Mouse (Mus musculus) gastrocnemius, postnatal 4 days (tissue): ENCODE data around the gene Tor1aip2. TPM values are rescaled to one million over a fixed set of nuclear protein-coding genes. Genes with fewer than 3 reads are reported as not detected.
A peak's percentile ranks its signal among the peaks of the same experiment; 100 is the strongest.

ENCODE experiments used
- DNase-seq, 2 experiments: peaks; one replicate each; pipeline ENCODE4 v3.0.0; 2021 to 2022; ENCODE audit warnings: low spot score in 2 of 2, mixed read lengths in 2 of 2
- total RNA-seq, 2 experiments: library from RNA; stranded (reverse); gene quantifications; 2 replicates each; pipeline ENCODE4 v1.2.3; 2021

Tor1aip2 gene
- total RNA-seq, 2 experiments from 2014 or later = 86.3 to 87.9 TPM

DNA sequence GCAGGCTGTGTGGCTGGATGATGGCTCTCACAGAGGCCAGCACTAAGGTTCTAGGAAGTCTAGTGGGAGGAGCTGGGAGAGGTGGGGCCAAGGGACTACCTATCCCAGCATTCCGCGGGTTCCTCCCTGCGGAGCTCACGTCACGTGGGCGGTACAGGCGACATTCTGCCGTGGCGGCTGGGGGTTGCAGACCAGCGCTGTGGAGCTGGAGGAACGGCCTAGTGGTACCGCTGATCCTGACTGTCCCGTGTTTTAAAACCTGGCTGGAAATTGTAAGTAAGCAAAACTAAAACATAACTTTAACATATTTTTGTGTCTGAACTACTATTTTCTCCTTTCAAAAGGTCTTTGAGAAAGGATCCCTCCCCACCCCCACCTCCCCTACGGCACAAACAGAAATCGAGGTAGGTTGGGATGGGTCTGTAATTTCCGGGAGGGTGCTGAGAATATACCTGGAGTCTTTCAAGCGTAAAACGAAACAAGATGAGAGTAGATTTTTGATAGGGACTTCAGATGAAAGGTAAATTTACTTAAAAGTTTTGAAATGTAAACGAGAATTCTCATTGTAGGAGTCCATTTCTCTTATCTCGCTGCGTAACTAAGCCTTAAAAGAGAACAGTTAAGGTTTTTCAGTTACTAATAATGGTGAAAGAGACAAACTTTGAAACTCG is 5.7 kb downstream of the Tor1aip2 start:
- peak; percentile 79 to 89 for DNase-seq

DNA sequence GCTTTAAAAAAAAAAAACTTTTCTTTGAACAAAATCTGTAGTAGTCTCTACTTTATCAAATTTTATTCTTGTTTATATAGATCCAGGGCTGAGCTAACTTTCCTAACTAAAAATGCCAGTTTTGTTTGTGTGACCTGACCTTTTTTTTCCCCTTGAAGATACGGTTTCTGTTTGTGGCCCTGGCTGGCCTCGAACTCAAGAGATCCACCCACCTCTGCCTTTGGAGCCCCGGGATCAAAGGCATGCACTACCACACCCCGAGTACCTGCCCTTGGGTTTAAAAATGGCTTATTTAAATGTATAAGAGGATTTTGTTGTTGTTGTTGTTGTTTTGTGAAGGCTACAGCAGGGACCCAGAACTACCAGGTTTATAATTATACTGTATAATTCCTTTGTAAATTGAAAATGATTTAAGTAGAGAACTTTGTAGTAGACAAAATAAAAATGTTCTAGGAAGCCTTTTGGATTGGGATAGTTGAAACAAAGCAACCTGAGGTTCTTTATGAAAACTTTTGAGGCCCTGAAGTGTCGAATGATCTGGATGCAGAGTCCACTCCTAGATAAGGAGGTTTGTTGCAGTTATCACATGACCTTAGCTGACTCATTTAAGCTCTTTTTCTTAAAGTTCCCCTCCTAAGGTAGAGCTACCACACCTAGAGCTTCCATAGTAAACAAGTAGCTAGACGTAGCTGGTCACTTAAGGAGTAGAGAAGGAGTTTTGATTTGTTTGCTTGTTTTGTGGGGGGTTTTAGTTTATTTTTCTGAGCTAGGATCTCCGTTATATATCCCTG is 6.4 kb downstream of the Tor1aip2 start:
- DNase-seq = no peak

- DNase-seq = no peak
These were observed 7.3 kb downstream of the Tor1aip2 start for GRCm38 (mm10) chr1:156042481-156042880.

GRCm38 (mm10) chr1:156043027-156043426 is 7.8 kb downstream of the Tor1aip2 start:
- peak in 1 of 2 experiments; percentile 19 for DNase-seq

DNA sequence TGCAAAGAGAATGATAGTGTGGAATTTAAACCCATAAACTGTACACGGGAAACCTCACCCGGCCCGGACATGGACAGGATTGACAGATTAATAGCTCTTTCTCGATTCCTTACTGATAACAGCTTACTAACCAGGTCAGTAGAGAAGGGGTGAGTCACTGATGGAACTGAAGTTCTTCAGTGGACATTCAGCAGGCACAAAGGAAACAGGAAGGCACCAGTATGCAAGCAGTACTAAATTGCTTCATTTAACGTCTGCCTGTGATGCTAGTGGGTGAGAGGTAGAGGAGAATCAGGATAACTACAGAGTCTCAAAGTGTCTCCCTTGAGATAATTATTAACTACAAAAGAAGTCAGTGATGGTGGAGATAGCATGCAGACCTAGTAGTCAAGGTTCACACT is 9.0 kb downstream of the Tor1aip2 start:
- no peak for DNase-seq

DNA sequence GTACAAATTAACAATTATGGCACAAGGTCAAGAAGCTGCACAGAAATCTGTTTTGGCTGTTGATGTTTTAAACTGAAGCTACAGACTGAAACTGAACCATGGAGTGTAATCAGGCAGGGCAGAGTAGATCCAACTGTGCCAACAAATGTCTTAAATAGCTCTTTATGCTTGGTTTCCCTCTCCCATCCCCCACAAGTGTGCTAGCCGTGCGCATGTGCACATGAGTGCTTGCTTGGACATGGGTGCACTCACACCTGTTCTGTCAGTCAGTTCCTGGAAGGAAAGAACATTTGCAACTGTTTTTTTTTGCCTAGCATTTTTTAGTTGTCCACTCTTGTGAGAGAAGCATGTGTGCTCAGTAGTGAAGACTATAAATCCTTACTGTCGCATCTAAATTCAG is 11.5 kb downstream of the Tor1aip2 start:
- peak in 1 of 2 experiments; percentile 43 for DNase-seq

GRCm38 (mm10) chr1:156058207-156058606 is 23.0 kb downstream of the Tor1aip2 start:
- DNase-seq = no peak

- DNase-seq = no peak
These were observed 27.0 kb downstream of the Tor1aip2 start for GRCm38 (mm10) chr1:156062193-156062592.

DNA sequence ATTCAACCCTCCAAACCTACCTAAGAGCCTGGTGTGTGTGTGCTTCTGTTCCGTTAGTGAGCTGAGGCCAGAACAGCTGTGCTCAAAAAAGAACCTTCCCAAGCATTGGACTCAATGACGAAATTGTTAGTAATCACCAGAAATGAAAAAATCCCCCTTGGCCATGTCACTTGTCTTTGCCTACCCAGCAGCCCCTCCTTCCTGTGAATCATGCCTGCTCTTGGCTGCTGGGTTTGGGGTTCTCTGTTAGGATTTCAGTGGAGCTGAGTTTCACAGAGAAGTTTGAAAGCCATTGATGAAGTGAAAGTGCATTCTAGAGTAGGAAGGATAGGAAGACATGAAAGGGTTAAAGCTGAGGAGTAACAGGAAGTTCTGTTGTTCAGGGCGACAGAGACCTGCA is 30.9 kb downstream of the Tor1aip2 start:
- DNase-seq = no peak

- DNase-seq = no peak
These were observed 34.9 kb downstream of the Tor1aip2 start for GRCm38 (mm10) chr1:156070106-156070505.

DNA sequence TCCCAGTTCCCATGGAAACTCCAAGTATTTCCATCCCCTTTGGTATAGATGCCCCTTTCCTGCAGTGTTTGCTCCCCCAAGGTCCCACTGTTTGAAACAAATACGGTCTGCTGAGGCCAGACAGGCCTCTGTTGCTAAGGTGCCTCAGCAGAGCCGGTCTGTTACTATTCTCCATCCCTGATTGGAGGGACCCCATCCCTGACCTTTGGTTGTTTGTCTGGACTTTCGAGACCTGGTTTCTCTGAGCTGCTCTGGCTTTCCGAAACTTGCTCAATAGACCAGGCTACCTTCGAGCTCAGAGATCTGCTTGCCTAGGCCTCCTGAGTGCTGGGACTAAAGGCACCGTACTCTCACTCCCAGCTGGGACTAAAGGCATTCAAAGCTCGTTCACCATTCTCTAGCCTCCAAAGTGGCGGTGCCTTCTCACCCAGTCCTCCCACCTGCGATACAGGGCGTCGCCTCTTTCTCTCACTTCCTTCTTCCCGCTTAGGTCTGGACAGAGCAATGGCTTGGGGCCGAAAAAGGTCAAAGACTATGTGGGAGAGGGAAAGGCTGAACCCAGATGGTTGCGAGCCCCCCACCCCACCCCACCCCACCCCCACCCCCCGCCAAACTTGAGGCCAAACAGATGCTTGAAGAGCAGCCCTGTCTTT is 38.1 kb downstream of the Tor1aip2 start:
- no peak for DNase-seq

- peak in 1 of 2 experiments; percentile 40 for DNase-seq
These were observed 39.4 kb downstream of the Tor1aip2 start for GRCm38 (mm10) chr1:156074575-156074974.

- DNase-seq = no peak
These were observed 41.3 kb downstream of the Tor1aip2 start for GRCm38 (mm10) chr1:156076474-156076873.

DNA sequence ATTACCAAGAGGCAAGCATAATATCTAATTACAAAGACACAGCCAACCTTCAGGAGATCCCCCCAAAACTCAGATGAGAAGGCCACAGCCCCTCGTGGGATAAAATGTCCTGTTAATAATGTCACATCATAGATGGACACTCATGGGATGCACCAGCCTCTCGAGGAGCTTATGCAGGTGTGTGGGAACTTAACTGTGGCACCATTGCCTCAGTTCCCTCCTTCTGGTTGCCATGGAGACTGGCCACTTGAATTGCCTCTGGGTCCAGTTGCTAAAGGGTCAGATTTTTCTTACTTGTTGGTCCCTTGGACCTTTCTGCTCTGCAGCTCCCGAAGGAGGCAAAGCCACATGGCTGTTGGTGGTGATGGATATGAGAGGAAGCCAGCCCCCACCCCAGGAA is 42.5 kb downstream of the Tor1aip2 start:
- no peak for DNase-seq

GRCm38 (mm10) chr1:156084603-156085002 is 49.4 kb downstream of the Tor1aip2 start:
- DNase-seq = no peak

- DNase-seq = no peak
These were observed 50.6 kb downstream of the Tor1aip2 start for GRCm38 (mm10) chr1:156085770-156086169.

- no peak for DNase-seq
These were observed 52.4 kb downstream of the Tor1aip2 start for GRCm38 (mm10) chr1:156087586-156087985.

- no peak for DNase-seq
These were observed 54.4 kb downstream of the Tor1aip2 start for GRCm38 (mm10) chr1:156089561-156089960.

DNA sequence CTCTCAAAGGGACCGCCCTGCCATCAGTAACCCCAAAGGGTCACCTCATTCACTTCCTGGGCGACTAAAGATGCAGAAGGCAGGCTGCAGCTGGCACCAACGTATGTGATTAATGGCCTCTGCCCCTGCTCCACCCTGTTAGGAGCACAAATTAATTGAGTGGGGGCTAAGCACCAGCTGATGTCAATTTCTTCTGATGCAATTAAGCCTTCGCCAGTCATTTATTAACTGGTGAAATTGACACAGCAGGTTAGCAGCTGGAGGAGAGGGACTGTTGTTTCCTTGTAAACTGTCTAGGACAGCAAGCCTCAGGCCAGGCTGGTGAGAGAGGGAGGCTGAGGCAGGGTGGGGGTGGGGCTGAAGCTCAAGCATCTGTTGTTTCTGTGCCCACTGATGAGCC is 54.8 kb downstream of the Tor1aip2 start:
- no peak for DNase-seq

DNA sequence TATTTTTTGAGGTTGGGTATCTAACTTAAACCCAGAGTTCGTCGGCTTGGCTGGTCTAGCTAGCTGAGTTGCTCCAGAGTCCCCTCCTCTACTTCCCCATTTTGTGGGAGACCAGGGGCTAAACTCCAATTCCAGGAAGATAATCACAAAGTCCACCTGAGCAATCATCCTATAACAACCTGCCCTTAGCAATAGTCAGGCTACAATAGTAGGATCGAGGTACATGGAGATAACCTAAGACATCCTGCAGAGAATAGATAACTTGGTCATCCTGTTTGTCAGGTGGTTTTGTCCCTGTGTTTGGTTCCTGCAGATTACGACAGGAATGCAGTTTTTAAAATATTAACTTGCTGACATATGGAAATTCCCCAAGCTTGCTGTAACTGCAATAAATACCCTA is 56.6 kb downstream of the Tor1aip2 start:
- DNase-seq = no peak

GRCm38 (mm10) chr1:156103763-156104162 is 68.6 kb downstream of the Tor1aip2 start:
- DNase-seq = no peak

- DNase-seq = no peak
These were observed 70.2 kb downstream of the Tor1aip2 start for GRCm38 (mm10) chr1:156105381-156105780.
